Mouse (Mus musculus) heart, embryonic 14.5 days (tissue): ENCODE results near the gene Zfp12. TPM values are rescaled to one million over a fixed set of nuclear protein-coding genes. Genes with fewer than 3 reads are reported as not detected.
A peak's percentile ranks its signal among the peaks of the same experiment; 100 is the strongest.

ENCODE experiments used
- ATAC-seq: fragments of 200-750 bp; cut with Nextera tagmentation; 2 replicates; pipeline ENCODE4 v1.8.0; 2017; ENCODE audit warnings: low read depth, moderate TSS enrichment; ENCODE audit not compliant: insufficient number of reproducible peaks, insufficient read depth, low FRiP score
- H3K27ac ChIP-seq, 2 experiments: fragments of 200-500 bp in 1 of 2; fragments of 300-500 bp in 1 of 2; sonication (generic) in 1 of 2; replicated peaks in 1 of 2; 2 replicates each; pipeline ENCODE4 v1.5.1; 2012 to 2014; ENCODE audit warnings: low read depth in 2 of 2, low read length in 2 of 2, control low read depth in 1 of 2, mild to moderate bottlenecking in 1 of 2, mixed read lengths in 1 of 2; ENCODE audit not compliant: control insufficient read depth in 1 of 2, insufficient read depth in 1 of 2
- H3K27me3 ChIP-seq: fragments of 300-500 bp; sonication (generic); 2 replicates; pipeline ENCODE4 v1.6.1; 2014; ENCODE audit warnings: mild to moderate bottlenecking, low read length, control low read depth; ENCODE audit not compliant: control insufficient read depth, insufficient read depth
- H3K36me3 ChIP-seq: fragments of 300-500 bp; sonication (generic); 2 replicates; pipeline ENCODE4 v1.6.1; 2014; ENCODE audit warnings: mild to moderate bottlenecking, control low read depth, low read length, mixed read lengths; ENCODE audit not compliant: control insufficient read depth, insufficient read depth
- H3K4me1 ChIP-seq, 2 experiments: fragments of 200-500 bp in 1 of 2; fragments of 300-500 bp in 1 of 2; sonication (generic) in 1 of 2; 2 replicates each; pipeline ENCODE4 v1.6.1; 2012 to 2014; ENCODE audit warnings: low read length in 2 of 2, control low read depth in 1 of 2, mixed read lengths in 1 of 2; ENCODE audit not compliant: control insufficient read depth in 2 of 2, insufficient read depth in 2 of 2
- H3K4me2 ChIP-seq: fragments of 300-500 bp; sonication (generic); 2 replicates; pipeline ENCODE4 v1.6.1; 2014; ENCODE audit warnings: mild to moderate bottlenecking, low read length
- H3K4me3 ChIP-seq, 2 experiments: fragments of 200-500 bp in 1 of 2; fragments of 300-500 bp in 1 of 2; sonication (generic) in 1 of 2; 2 replicates each; pipeline ENCODE4 v1.5.1; 2012 to 2014; ENCODE audit warnings: low read length in 2 of 2, mild to moderate bottlenecking in 2 of 2, control low read depth in 1 of 2, low read depth in 1 of 2, moderate library complexity in 1 of 2; ENCODE audit not compliant: control insufficient read depth in 1 of 2, insufficient read depth in 1 of 2
- H3K9ac ChIP-seq: fragments of 300-500 bp; sonication (generic); 2 replicates; pipeline ENCODE4 v1.6.1; 2014; ENCODE audit warnings: mild to moderate bottlenecking, low read length
- H3K9me3 ChIP-seq: fragments of 300-500 bp; sonication (generic); 2 replicates; pipeline ENCODE4 v1.6.1; 2016; ENCODE audit warnings: low read length, control low read depth; ENCODE audit not compliant: control insufficient read depth
- WGBS: fragments of 180-500 bp; shearing (Covaris S2); extraction: QIAGEN DNeasy Blood & Tissue Kit; methylation state at CpG from one replicate; pipeline ENCODE4 v1.1.7; 2014; 5-methylcytosine and 5-hydroxymethylcytosine counted together
- polyA plus RNA-seq: library from polyadenylated mRNA; unstranded; fragments of >200 nt; fragmentation: Nextera tagmentation; extraction: Ambion mirVana; gene quantifications from 2 replicates; pipeline ENCODE4 v1.2.1, GENCODE M21; 2014

The Zfp12 gene
- polyA plus RNA-seq, 1 experiment from 2014 or later: 9.7 TPM

DNA sequence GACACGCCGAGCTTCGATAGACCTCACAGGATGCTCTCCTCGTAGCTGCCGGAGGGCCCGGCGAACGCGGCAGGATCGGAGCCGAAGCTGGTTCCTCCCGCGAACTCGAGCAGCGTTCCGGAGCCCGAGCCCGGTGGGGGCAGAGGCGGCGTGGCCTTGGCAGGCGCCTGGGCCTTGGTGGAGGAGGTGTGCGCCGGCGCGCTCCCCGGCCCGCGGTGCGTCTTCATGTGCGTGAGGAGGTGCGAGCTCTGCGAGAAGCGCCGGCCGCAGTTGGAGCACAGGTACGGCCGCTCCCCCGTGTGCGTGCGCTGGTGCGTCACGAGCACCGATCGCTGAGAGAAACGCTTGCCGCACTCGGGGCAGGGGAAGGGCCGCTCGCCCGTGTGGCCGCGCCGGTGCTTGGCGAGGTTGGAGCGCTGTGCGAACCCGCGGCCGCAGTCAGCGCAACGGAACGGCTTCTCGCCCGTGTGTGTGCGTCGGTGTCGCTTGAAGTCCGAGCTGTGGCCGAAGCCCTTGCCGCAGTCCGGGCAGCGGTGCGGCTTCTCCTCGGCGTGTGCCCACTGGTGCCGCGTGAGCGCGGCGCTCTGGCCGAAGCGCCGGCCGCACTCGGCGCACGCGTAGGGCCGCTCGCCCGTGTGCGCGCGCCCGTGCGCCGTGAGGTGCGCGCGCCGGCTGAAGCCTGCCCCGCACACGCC, 18.4 kb downstream of the Zfp12 start:
- peak overlapping the region; percentile 21; the same call in 1 of the 2 replicates for H3K9ac ChIP-seq
- ATAC-seq: no peak

DNA sequence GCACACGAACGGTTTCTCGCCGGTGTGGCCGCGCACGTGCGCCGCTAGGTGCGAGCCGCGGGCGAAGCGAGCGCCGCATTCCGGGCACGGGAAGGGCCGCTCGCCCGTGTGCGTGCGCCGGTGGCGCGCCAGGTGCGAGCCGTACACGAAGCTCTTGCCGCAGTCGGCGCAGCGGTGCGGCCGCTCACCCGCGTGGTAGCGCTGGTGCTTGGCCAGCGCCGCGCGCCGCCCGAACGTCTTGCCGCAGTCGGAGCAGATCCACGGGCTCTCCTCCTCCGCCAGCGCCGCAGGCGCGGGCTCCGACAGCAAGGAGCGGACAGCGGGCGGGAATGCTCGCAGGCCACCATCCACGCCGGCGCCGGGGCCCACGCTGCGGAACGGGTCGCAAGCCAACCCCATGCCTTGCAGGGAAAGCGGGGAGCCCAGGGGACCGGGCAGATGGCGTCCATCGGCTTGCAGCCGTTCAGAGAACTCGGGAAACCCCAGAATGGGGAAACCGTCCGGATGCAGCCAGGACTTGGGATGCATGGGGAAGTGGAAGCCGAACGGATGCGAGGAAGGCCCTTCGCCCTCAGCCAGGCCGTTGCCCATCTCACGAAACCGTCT, 19.0 kb downstream of the Zfp12 start:
- peaks cover 20% of the 10 kb centered on the region for H3K36me3 ChIP-seq
- peaks cover 2 to 21% of the 10 kb centered on the region in 2 experiments; a peak in 3 of 4 replicates for H3K4me1 ChIP-seq
- WGBS: 5% methylated on average over 80 of the region's 81 CpGs
- ATAC-seq: no peak
- H3K4me2 ChIP-seq: peak overlapping the region; percentile 80
- H3K27ac ChIP-seq: no peak overlapping the region
- peak overlapping the region; percentile 29 to 46 for H3K4me3 ChIP-seq
- H3K9me3 ChIP-seq: no peaks in the 10 kb centered on the region
- peak overlapping the region; percentile 21; the same call in 1 of the 2 replicates for H3K9ac ChIP-seq
- H3K27me3 ChIP-seq: peaks cover 77% of the 10 kb centered on the region

More for the DNA sequence above, 18.4 kb downstream of the Zfp12 start:
- no peaks in the 10 kb centered on the region for H3K9me3 ChIP-seq
- H3K27ac ChIP-seq: no peak overlapping the region
- WGBS: 3% methylated on average over 103 of the region's 103 CpGs
- H3K27me3 ChIP-seq: peaks cover 77% of the 10 kb centered on the region
- peak overlapping the region; percentile 80 for H3K4me2 ChIP-seq
- peaks cover 23% of the 10 kb centered on the region for H3K36me3 ChIP-seq
- H3K4me1 ChIP-seq: peaks cover 2 to 21% of the 10 kb centered on the region in 2 experiments; a peak in 3 of 4 replicates
- H3K4me3 ChIP-seq: peak overlapping the region; percentile 29 to 46

DNA sequence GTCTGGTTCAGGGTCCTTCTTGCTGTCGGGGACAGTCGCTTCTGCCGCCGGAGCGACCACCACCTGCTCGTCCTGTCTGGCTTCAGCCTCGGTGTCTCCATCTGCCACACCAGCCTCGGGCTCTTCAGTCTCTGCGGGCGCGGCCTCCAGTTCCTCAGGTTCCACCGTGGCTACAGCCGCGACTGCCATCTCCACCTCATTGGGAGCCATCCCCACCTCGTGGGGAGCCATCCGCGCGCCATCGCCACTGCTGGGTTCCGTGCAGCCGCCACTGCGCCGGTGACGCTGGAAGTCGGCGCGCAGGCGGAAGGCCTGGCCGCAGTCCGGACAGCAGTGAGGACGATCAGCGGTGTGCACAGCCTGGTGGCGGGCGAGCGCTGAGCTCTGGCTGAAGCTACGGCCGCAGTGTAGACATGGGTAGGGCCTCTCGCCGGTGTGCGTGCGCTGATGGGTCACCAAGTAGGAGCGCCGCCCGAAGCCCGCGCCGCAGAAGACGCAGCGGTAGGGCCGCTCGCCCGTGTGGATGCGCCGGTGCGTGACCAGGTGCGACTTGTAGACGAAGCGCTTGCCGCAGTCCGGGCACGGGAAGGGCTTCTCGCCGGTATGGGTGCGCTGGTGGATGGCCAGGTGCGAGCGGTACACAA, 19.6 kb downstream of the Zfp12 start:
- Histone ChIP-seq H3K9ac (no peak overlapping the region), H3K4me1 (peaks cover 2 to 21% of the 10 kb centered on the region in 2 experiments; a peak in 3 of 4 replicates), H3K27me3 (peaks cover 77% of the 10 kb centered on the region), H3K9me3 (no peaks in the 10 kb centered on the region), H3K4me2 (peak overlapping the region; percentile 80), H3K36me3 (peaks cover 20% of the 10 kb centered on the region), H3K27ac (no peak overlapping the region), H3K4me3 (peak overlapping the region in 1 of 2 experiments; percentile 46; a peak in 2 of 4 replicates)
- ATAC-seq: no peak
- WGBS: 14% methylated on average over 66 of the region's 66 CpGs

DNA sequence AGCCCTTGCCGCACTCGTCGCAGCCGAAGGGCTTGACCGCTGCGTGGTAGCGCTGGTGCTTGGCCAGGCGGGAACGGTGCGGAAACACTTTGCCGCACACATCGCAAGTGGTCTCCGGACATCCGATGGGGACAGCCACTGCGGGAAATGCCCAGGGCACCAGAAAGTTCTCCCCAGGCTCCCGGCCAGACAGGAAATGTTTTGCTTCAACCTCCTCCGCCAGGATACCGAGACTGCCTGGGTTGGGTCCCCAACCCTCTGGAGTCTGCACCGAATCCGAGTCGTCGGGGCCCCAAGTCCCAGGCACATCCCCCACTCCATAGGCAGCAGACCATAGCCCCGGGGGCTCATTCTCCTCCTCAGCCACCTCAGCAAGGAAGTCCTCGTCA, 20.2 kb downstream of the Zfp12 start:
- Histone ChIP-seq H3K4me1 (peaks cover 2 to 21% of the 10 kb centered on the region in 2 experiments; a peak in 3 of 4 replicates), H3K27me3 (peaks cover 77% of the 10 kb centered on the region), H3K4me3 (peak overlapping the region in 1 of 2 experiments; percentile 46; a peak in 1 of 4 replicates), H3K36me3 (peaks cover 22% of the 10 kb centered on the region), H3K27ac (no peak overlapping the region), H3K4me2 (0 out of 2 replicates have a peak overlapping the region, but pooled peaks have one; percentile 80), H3K9ac (no peak overlapping the region), H3K9me3 (no peaks in the 10 kb centered on the region)
- 27% methylated on average over 24 of the region's 24 CpGs for WGBS
- no peak for ATAC-seq

DNA sequence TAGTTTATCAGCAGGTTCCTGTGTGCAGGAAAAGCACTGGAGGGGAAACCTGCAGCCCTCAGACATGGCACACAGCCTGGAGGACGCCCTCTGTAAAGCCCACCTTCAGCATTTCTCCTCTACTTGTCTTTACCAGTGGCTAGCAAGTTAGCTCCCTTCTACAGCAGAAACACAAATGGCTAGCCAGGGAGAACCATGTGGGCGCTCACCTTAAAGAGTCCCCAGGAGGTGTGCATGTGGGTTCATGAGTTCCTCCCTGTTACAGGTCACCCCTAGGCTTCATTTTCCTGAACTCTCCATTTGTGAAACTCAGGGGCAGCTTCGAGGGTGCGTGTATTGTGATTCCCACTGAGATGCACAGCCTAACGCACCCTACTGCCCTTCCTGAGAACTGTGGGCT, 20.8 kb downstream of the Zfp12 start:
- H3K4me3 ChIP-seq: no peak overlapping the region
- H3K36me3 ChIP-seq: peaks cover 28% of the 10 kb centered on the region
- H3K9ac ChIP-seq: no peak overlapping the region
- peaks cover 2 to 21% of the 10 kb centered on the region in 2 experiments; a peak in 3 of 4 replicates for H3K4me1 ChIP-seq
- no peak for ATAC-seq
- 89% methylated on average over 5 of the region's 5 CpGs for WGBS
- H3K4me2 ChIP-seq: no peak overlapping the region
- H3K9me3 ChIP-seq: no peaks in the 10 kb centered on the region
- peaks cover 75% of the 10 kb centered on the region for H3K27me3 ChIP-seq
- no peak overlapping the region for H3K27ac ChIP-seq

DNA sequence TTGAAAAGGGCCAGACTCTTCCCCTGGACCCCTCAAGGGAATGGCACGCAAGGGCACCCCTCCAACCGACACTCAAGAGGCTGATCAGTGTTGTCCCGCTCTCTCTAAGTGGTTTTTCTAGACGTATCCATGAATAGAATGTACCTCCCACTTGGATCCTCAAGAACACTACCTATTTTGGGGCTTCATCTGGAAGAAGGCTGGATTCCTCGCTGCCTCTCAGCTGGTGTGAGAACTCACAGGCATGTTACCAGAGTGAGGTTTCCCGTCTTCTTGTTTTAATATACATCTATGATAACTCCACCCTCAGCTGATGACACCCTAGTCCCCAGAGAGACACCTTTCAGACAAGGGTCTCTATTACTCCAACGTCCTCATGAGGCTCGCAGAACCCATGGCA, 26.7 kb downstream of the Zfp12 start:
- 88% methylated on average over 8 of the region's 8 CpGs for WGBS

DNA sequence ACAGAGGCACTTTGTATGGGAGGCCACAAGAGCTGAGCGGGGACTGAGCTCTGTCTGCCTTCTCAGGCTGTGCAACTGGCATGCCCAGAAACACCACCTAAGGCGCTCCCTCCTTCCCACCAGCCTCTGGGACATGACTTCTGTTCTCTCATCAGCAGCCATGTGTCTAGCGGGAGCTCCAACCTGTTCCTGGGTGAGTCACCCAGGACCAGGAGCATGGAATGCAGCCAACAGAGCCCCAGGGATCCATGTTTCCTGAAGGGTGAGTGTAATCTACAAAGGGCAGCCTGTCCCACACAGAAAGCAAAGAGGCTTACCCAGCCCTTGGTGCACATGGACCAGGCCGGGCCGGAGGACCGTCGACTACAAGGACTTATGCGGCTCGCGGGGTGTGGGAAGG, 29.7 kb downstream of the Zfp12 start:
- WGBS: 77% methylated on average over 10 of the region's 10 CpGs
- Histone ChIP-seq H3K4me2 (no peak overlapping the region), H3K4me1 (peaks cover 11 to 18% of the 10 kb centered on the region in 2 experiments; a peak in 3 of 4 replicates), H3K4me3 (no peak overlapping the region), H3K27ac (no peak overlapping the region), H3K9me3 (no peaks in the 10 kb centered on the region), H3K9ac (no peak overlapping the region), H3K27me3 (no peaks in the 10 kb centered on the region), H3K36me3 (peaks cover 45% of the 10 kb centered on the region)
- ATAC-seq: no peak

More for the DNA sequence above, 26.7 kb downstream of the Zfp12 start:
- Histone ChIP-seq H3K36me3 (peaks cover 51% of the 10 kb centered on the region), H3K4me2 (no peak overlapping the region), H3K27ac (no peak overlapping the region), H3K27me3 (peaks cover 17% of the 10 kb centered on the region), H3K4me1 (peaks cover 5 to 10% of the 10 kb centered on the region in 2 experiments; a peak in 2 of 4 replicates), H3K9ac (no peak overlapping the region), H3K9me3 (no peaks in the 10 kb centered on the region), H3K4me3 (no peak overlapping the region)
- ATAC-seq: no peak
